Mouse (Mus musculus): ENCODE data around the gene Ldlrad1. TPM values are rescaled to one million over a fixed set of nuclear protein-coding genes. Genes with fewer than 3 reads are reported as not detected.

Ldlrad1 gene
- polyA plus RNA-seq, 1 experiment from 2014 or later: not detected

DNA sequence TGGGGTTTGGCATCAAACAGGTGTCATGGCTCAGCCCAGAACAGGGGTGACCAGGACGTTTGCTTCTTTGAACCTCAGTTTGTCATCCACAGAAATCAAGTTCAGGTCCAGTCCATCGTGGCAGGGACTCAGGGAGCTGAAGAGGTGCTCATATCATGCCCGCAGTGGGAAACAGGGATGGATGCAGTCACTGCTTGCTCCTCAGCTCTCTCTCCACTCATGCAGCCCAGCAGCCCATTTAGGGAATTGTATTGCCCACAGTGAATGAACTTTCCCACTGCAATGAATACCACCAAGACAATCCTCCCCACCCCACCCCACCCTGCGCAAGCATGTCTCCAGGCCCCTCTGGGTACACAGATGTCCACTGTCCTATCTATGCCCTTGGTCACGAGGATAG, 3.0 kb downstream of the Ldlrad1 start:
- no peak overlapping the region for H3K27ac ChIP-seq
- 71% methylated on average over 5 of the region's 5 CpGs for WGBS (ENCODE audit: insufficient replicate concordance)
- H3K27me3 ChIP-seq (replicated peaks): no peaks in the 10 kb centered on the region
- no peaks in the 10 kb centered on the region for H3K9me3 ChIP-seq (replicated peaks)
- peaks cover 14% of the 10 kb centered on the region for H3K36me3 ChIP-seq
- H3K4me3 ChIP-seq: no peak overlapping the region
- H3K4me2 ChIP-seq: no peak overlapping the region
- ATAC-seq: no peak
- H3K9ac ChIP-seq: no peak overlapping the region
- H3K4me1 ChIP-seq: peaks cover 34% of the 10 kb centered on the region

DNA sequence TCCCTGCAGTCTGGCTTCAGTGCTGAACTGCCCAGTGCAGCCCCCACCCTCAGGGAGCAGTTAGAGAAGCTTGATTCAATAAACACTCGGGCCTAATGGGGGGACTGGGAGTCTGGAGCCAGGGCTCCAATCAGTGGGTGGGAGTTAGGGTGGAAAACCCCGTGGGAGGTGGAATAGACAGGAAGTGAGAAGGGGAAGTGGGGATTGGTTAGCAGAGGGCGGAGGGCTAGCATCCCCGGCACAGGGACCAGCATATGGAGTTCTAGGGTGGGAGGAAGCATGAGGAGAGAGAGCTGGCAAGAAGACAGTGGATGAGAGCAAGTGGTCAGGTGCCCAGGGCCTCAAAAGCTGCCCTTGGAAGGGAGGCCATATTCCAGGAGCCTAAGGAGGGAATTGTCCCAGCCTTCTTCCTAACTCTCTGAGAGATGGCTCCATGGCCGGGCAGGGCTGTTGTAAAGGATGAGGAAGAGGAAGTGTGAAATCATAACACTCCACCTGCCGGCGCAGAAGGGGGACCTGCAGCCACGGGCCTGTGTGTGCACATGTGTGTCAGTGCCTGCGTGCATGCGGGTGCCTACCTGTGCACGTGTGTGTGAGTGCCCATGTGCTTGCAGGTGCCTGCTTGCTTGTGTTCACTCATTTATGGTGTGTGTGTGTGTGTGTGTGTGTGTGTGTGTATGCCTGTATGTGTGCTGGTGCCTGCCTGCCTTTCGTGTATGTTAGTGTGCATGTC, 4.5 kb downstream of the Ldlrad1 start:
- H3K4me3 ChIP-seq: no peak overlapping the region
- no peaks in the 10 kb centered on the region for H3K27me3 ChIP-seq (replicated peaks)
- no peaks in the 10 kb centered on the region for H3K9me3 ChIP-seq (replicated peaks)
- peaks cover 3% of the 10 kb centered on the region; the same call in 1 of the 2 replicates for H3K36me3 ChIP-seq
- 51% methylated on average over 12 of the region's 12 CpGs for WGBS (ENCODE audit: insufficient replicate concordance)
- no peak for ATAC-seq
- H3K9ac ChIP-seq: no peak overlapping the region
- peaks cover 49% of the 10 kb centered on the region for H3K4me1 ChIP-seq
- no peak overlapping the region for H3K4me2 ChIP-seq
- no peak overlapping the region for H3K27ac ChIP-seq

GRCm38 (mm10) chr4:107217574-107217973, 8.6 kb downstream of the Ldlrad1 start:
- Histone ChIP-seq H3K36me3 (no peaks in the 10 kb centered on the region), H3K4me1 (peaks cover 53% of the 10 kb centered on the region), H3K27me3 (replicated peaks) (no peaks in the 10 kb centered on the region), H3K4me3 (peak overlapping the region; percentile 9; the same call in 1 of the 2 replicates), H3K9ac (peak overlapping the region; percentile 52), H3K27ac (peak overlapping the region; percentile 84), H3K9me3 (replicated peaks) (no peaks in the 10 kb centered on the region), H3K4me2 (peak overlapping the region; percentile 61)
- ATAC-seq: peak; percentile 99
- 24% methylated on average over 9 of the region's 9 CpGs for WGBS (ENCODE audit: insufficient replicate concordance)

GRCm38 (mm10) chr4:107221524-107221923, 12.5 kb downstream of the Ldlrad1 start:
- no peak overlapping the region for H3K9ac ChIP-seq
- ATAC-seq: no peak
- no peaks in the 10 kb centered on the region for H3K36me3 ChIP-seq
- WGBS (ENCODE audit: insufficient replicate concordance): 82% methylated on average over 5 of the region's 5 CpGs
- H3K27ac ChIP-seq: no peak overlapping the region
- no peak overlapping the region for H3K4me3 ChIP-seq
- H3K4me2 ChIP-seq: no peak overlapping the region
- H3K4me1 ChIP-seq: peaks cover 48% of the 10 kb centered on the region
- no peaks in the 10 kb centered on the region for H3K27me3 ChIP-seq (replicated peaks)
- no peaks in the 10 kb centered on the region for H3K9me3 ChIP-seq (replicated peaks)

- Histone ChIP-seq H3K27me3 (replicated peaks) (no peaks in the 10 kb centered on the region), H3K4me1 (peaks cover 28% of the 10 kb centered on the region), H3K9me3 (replicated peaks) (no peaks in the 10 kb centered on the region), H3K9ac (no peak overlapping the region), H3K36me3 (no peaks in the 10 kb centered on the region), H3K27ac (no peak overlapping the region), H3K4me3 (no peak overlapping the region), H3K4me2 (no peak overlapping the region)
- WGBS (ENCODE audit: insufficient replicate concordance): 67% methylated on average over 11 of the region's 11 CpGs
- ATAC-seq: peak; percentile 53; the same call in 1 of the 2 replicates
These were observed 14.5 kb downstream of the Ldlrad1 start for GRCm38 (mm10) chr4:107223225-107224204.

- H3K4me1 ChIP-seq: peaks cover 15% of the 10 kb centered on the region
- H3K4me3 ChIP-seq: no peak overlapping the region
- H3K4me2 ChIP-seq: no peak overlapping the region
- no peaks in the 10 kb centered on the region for H3K9me3 ChIP-seq (replicated peaks)
- no peak for ATAC-seq
- no peak overlapping the region for H3K9ac ChIP-seq
- 45% methylated on average over 2 of the region's 2 CpGs for whole genome bisulfite sequencing (ENCODE audit: insufficient replicate concordance)
- no peak overlapping the region for H3K27ac ChIP-seq
- no peaks in the 10 kb centered on the region for H3K27me3 ChIP-seq (replicated peaks)
- no peaks in the 10 kb centered on the region for H3K36me3 ChIP-seq
These were observed 17.3 kb downstream of the Ldlrad1 start for GRCm38 (mm10) chr4:107226313-107226712.

GRCm38 (mm10) chr4:107232219-107232618, 23.2 kb downstream of the Ldlrad1 start:
- WGBS (ENCODE audit: insufficient replicate concordance): 74% methylated on average over 3 of the region's 3 CpGs
- H3K4me3 ChIP-seq: no peak overlapping the region
- no peak overlapping the region for H3K27ac ChIP-seq
- ATAC-seq: no peak
- H3K4me1 ChIP-seq: 0 out of 2 replicates have a peak, but pooled peaks cover 4% of the 10 kb centered on the region
- no peaks in the 10 kb centered on the region for H3K27me3 ChIP-seq (replicated peaks)
- H3K9me3 ChIP-seq (replicated peaks): no peaks in the 10 kb centered on the region
- peaks cover 41% of the 10 kb centered on the region for H3K36me3 ChIP-seq
- no peak overlapping the region for H3K4me2 ChIP-seq
- H3K9ac ChIP-seq: no peak overlapping the region

DNA sequence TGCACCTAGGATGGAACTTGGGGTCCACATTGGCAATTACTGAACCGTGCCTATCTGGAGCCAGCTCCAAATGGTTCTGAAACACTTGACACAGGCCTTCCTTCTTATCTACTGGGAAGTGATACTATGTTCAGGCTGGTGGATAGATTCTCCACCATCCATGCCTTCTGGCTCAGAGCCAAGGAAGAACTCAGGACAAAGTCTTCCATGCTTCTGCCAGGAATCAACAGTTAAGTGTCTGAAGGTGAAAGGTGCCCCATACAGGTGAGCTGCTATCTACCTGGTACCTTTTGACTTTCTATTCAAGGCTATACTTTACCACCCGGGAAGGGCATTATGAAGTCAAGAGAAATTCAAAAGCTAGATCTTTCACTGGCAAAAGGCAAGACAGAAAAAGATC, 29.3 kb downstream of the Ldlrad1 start:
- Histone ChIP-seq H3K4me1 (no peaks in the 10 kb centered on the region), H3K4me2 (no peak overlapping the region), H3K9ac (no peak overlapping the region), H3K27ac (no peak overlapping the region), H3K4me3 (no peak overlapping the region), H3K9me3 (replicated peaks) (no peaks in the 10 kb centered on the region), H3K36me3 (peaks cover 78% of the 10 kb centered on the region), H3K27me3 (replicated peaks) (no peaks in the 10 kb centered on the region)
- ATAC-seq: no peak
- WGBS (ENCODE audit: insufficient replicate concordance): 80% methylated on average over 2 of the region's 2 CpGs

DNA sequence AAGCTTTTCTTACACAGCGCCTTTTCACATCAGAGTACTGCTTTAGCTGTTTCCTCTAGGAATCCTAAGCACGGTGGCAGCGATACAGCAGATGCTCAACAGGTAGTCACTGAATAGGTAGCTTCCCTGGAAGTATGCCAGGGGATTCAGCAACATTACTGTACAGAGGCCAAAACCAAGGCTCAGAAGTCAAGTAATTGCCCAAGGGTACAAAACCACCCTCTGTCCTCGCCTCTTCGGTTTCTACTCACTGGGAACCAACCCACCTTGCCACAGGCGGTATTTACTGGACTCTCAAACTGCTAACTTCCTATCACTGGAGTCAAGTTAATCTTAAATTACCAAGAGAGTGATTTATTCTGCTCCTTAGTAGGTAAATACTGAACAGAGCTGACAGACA, 31.2 kb downstream of the Ldlrad1 start:
- Histone ChIP-seq H3K4me2 (no peak overlapping the region), H3K4me3 (no peak overlapping the region), H3K4me1 (peaks cover 6% of the 10 kb centered on the region; the same call in 1 of the 2 replicates), H3K36me3 (peaks cover 64% of the 10 kb centered on the region), H3K27ac (no peak overlapping the region), H3K27me3 (replicated peaks) (no peaks in the 10 kb centered on the region), H3K9me3 (replicated peaks) (no peaks in the 10 kb centered on the region), H3K9ac (no peak overlapping the region)
- no peak for ATAC-seq
- 87% methylated on average over 6 of the region's 6 CpGs for WGBS (ENCODE audit: insufficient replicate concordance)

GRCm38 (mm10) chr4:107243365-107244333, 34.7 kb downstream of the Ldlrad1 start:
- H3K4me1 ChIP-seq: peaks cover 12% of the 10 kb centered on the region
- H3K27ac ChIP-seq: no peak overlapping the region
- H3K27me3 ChIP-seq (replicated peaks): no peaks in the 10 kb centered on the region
- ATAC-seq: no peak
- H3K36me3 ChIP-seq: peaks cover 42% of the 10 kb centered on the region
- H3K9ac ChIP-seq: no peak overlapping the region
- no peak overlapping the region for H3K4me3 ChIP-seq
- H3K4me2 ChIP-seq: no peak overlapping the region
- WGBS (ENCODE audit: insufficient replicate concordance): 76% methylated on average over 6 of the region's 6 CpGs
- no peaks in the 10 kb centered on the region for H3K9me3 ChIP-seq (replicated peaks)

DNA sequence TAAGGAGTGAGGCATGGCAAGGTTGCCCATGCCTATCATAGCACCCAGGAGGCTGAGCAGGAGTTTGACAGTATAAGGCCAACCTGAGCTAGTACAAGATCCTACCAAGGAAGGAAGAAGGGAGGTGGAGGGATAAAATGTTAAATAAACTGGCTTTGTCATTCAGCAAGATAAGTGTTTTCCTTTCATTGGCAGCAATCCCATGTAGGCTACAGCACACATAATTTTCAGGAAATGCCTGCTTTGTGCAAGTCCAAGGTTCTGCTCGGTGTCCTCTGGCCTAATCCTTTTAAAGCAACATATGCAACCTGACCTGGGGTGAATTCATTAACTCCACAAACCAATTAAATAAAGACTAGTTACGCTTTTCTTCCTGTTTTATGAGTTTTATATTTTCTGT, 36.4 kb downstream of the Ldlrad1 start:
- peaks cover 23% of the 10 kb centered on the region for H3K4me1 ChIP-seq
- no peak overlapping the region for H3K4me3 ChIP-seq
- H3K27ac ChIP-seq: no peak overlapping the region
- no peak overlapping the region for H3K4me2 ChIP-seq
- H3K27me3 ChIP-seq (replicated peaks): no peaks in the 10 kb centered on the region
- H3K9me3 ChIP-seq (replicated peaks): no peaks in the 10 kb centered on the region
- WGBS (ENCODE audit: insufficient replicate concordance): 74% methylated on average over 2 of the region's 2 CpGs
- no peak overlapping the region for H3K9ac ChIP-seq
- H3K36me3 ChIP-seq: peaks cover 28% of the 10 kb centered on the region
- no peak for ATAC-seq
